Mouse (Mus musculus): ENCODE measurements at regions not wholly inside any gene's neighbourhood (a gene's known extent, or its start where the extent isn't known, plus 50 kb on each side); places are given as distances from the start of the nearest gene placed in this dataset.

DNA sequence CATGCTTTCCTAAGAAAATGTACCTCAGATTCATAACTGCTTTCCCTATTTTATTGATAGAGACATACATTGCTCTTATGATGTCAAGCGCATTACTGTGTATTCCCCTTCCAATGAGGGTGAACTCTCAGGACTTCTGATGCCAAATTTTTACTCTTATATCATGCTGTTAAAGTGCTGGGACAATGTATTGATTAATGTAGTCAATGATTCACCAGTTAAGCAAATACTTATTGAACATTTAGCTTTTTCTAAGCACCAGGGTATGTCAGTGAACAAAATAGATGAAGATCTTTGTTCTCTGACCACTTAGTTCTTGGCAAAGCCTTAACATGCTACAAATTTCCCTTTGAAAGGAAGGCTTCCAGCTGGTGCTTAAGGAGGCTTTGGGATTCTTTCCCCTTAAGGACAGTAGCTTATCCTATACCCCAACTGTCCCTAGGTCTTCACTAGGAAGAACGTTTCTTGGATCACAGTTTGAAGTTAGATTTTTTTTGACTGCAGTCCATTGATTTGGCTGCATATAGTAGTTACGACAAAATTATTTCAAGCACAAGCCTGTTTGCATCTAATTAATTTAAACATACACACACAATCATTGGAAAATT lies 203.1 kb upstream of the Ptbp2 start:
- Histone ChIP-seq H3K27ac (ENCODE audit: low read length) (no peak overlapping the region), H3K27me3 (ENCODE audit: control insufficient read depth, insufficient read depth, low read length) (no peaks in the 10 kb centered on the region), H3K4me3 (replicated peaks; ENCODE audit: low read length) (no peak overlapping the region), H3K4me2 (ENCODE audit: low read depth, low read length) (no peak overlapping the region), H3K36me3 (ENCODE audit: control insufficient read depth, insufficient read depth, low read length) (no peaks in the 10 kb centered on the region), H3K9me3 (replicated peaks; ENCODE audit: control insufficient read depth, low read length) (no peaks in the 10 kb centered on the region), H3K9ac (ENCODE audit: low read length) (no peak overlapping the region), H3K4me1 (ENCODE audit: control insufficient read depth, insufficient read depth, low read length) (no peaks in the 10 kb centered on the region)
- 52% methylated on average over 3 of the region's 3 CpGs for WGBS
- ATAC-seq (ENCODE audit: insufficient read depth, low FRiP score): no peak

DNA sequence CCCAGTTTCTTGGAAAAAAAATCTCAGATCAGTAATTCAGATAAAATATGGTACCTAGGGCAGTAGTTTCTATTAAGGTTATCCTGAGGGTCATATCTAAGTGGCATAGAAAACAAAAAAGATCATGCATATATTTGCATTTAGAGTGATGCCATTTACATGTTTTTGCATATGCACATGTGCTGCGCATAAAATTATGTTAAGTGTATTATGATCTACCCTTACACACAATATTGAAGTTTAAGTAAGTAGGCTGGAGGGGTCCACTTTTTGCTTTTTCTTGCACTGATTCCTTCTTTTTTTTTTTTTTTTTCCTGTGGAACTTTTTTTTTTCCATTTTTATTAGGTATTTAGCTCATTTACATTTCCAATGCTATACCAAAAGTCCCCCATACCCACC lies 193.1 kb upstream of the Ptbp2 start:
- no peak for ATAC-seq (ENCODE audit: insufficient read depth, low FRiP score)
- H3K36me3 ChIP-seq (ENCODE audit: control insufficient read depth, insufficient read depth, low read length): no peaks in the 10 kb centered on the region
- H3K4me2 ChIP-seq (ENCODE audit: low read depth, low read length): no peak overlapping the region
- 98% methylated on average over 1 of the region's 1 CpGs for WGBS
- no peak overlapping the region for H3K4me3 ChIP-seq (replicated peaks; ENCODE audit: low read length)
- no peak overlapping the region for H3K27ac ChIP-seq (ENCODE audit: low read length)
- no peaks in the 10 kb centered on the region for H3K9me3 ChIP-seq (replicated peaks; ENCODE audit: control insufficient read depth, low read length)
- no peaks in the 10 kb centered on the region for H3K27me3 ChIP-seq (ENCODE audit: control insufficient read depth, insufficient read depth, low read length)
- no peak overlapping the region for H3K9ac ChIP-seq (ENCODE audit: low read length)
- H3K4me1 ChIP-seq (ENCODE audit: control insufficient read depth, insufficient read depth, low read length): no peaks in the 10 kb centered on the region

DNA sequence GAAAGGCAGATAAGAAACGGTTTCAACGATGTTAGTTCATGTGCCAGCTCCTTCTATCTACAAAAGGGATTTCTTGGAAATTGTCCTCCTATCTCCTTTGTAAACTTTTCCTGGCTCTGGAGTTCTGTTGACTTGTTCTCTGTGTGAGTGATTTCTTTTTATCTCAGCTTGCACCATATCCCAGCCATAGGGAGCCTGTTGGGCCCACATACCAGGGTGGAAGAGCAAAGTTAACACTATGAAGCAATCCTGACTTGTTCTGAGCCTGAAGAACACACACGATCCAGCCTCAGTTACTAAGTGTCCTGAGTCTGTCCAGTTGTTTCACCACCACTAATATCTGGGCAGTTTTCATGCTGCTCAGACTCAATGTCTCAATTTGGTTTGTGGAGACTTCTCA lies 192.1 kb upstream of the Ptbp2 start:
- Histone ChIP-seq H3K4me1 (ENCODE audit: control insufficient read depth, insufficient read depth, low read length) (no peaks in the 10 kb centered on the region), H3K36me3 (ENCODE audit: control insufficient read depth, insufficient read depth, low read length) (no peaks in the 10 kb centered on the region), H3K4me2 (ENCODE audit: low read depth, low read length) (no peak overlapping the region), H3K9me3 (replicated peaks; ENCODE audit: control insufficient read depth, low read length) (no peaks in the 10 kb centered on the region), H3K27ac (ENCODE audit: low read length) (no peak overlapping the region), H3K27me3 (ENCODE audit: control insufficient read depth, insufficient read depth, low read length) (no peaks in the 10 kb centered on the region), H3K4me3 (replicated peaks; ENCODE audit: low read length) (no peak overlapping the region), H3K9ac (ENCODE audit: low read length) (no peak overlapping the region)
- ATAC-seq (ENCODE audit: insufficient read depth, low FRiP score): no peak
- 64% methylated on average over 3 of the region's 3 CpGs for WGBS

DNA sequence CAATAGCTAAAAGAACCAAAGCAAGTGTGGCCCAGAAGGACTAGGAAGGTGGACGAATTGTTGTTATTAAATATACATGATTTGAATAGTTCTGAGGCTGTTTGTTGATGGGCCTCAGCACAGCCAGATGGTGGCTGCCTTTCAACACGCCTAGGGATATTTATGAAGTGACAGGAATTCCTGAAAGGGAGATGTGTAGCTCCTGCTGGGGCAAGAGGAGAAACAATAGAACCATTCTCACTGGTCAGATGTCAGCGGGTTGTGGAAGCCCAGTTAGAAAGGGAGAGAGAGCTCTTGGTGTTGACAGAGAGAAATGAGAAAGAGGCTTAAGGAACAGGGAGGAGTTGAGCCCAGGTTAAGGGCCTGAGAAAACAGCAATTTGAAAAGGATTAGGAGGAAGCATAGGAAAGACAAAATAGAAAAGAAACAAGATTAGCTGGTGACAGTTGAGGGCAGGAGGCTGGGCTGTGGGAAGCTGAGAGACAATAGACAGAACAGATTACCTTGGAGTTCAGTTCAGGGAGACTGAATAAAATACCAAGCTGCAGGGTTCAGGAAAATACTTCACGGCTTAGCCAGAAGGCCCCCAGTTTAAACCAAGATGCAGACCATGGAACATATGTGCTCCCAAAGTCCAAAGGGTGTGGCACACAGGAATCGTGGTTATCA lies 174.7 kb upstream of the Ptbp2 start:
- 39% methylated on average over 5 of the region's 5 CpGs for WGBS

DNA sequence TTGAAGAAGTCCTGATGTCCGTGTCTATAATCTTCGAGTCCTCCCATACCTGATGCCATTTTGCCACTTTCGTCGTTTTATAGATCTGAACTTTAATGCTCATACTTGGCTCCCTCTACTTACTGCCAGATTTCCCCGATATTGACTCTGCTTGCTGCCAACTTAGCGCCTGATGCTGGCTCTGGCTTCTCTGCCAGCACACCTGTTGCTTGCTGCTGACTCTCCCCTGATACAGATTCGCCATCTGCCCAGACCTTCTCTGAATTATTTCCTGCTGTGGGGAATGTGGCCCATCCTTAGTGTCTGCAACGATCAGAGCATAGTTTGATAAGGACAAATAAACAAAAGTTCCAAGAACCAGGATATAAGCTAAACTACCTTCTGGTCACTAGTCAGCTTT lies 173.3 kb upstream of the Ptbp2 start:
- 70% methylated on average over 8 of the region's 8 CpGs for whole genome bisulfite sequencing
- H3K27ac ChIP-seq (ENCODE audit: low read length): no peak overlapping the region
- no peak overlapping the region for H3K4me2 ChIP-seq (ENCODE audit: low read depth, low read length)
- no peaks in the 10 kb centered on the region for H3K4me1 ChIP-seq (ENCODE audit: control insufficient read depth, insufficient read depth, low read length)
- H3K36me3 ChIP-seq (ENCODE audit: control insufficient read depth, insufficient read depth, low read length): no peaks in the 10 kb centered on the region
- H3K27me3 ChIP-seq (ENCODE audit: control insufficient read depth, insufficient read depth, low read length): no peaks in the 10 kb centered on the region
- ATAC-seq (ENCODE audit: insufficient read depth, low FRiP score): no peak
- no peak overlapping the region for H3K4me3 ChIP-seq (replicated peaks; ENCODE audit: low read length)
- H3K9me3 ChIP-seq (replicated peaks; ENCODE audit: control insufficient read depth, low read length): no peaks in the 10 kb centered on the region
- no peak overlapping the region for H3K9ac ChIP-seq (ENCODE audit: low read length)

More for the DNA sequence above, 174.7 kb upstream of the Ptbp2 start:
- no peak overlapping the region for H3K4me2 ChIP-seq (ENCODE audit: low read depth, low read length)
- H3K27me3 ChIP-seq (ENCODE audit: control insufficient read depth, insufficient read depth, low read length): no peaks in the 10 kb centered on the region
- H3K4me1 ChIP-seq (ENCODE audit: control insufficient read depth, insufficient read depth, low read length): no peaks in the 10 kb centered on the region
- H3K9me3 ChIP-seq (replicated peaks; ENCODE audit: control insufficient read depth, low read length): no peaks in the 10 kb centered on the region
- ATAC-seq (ENCODE audit: insufficient read depth, low FRiP score): no peak
- no peaks in the 10 kb centered on the region for H3K36me3 ChIP-seq (ENCODE audit: control insufficient read depth, insufficient read depth, low read length)
- H3K9ac ChIP-seq (ENCODE audit: low read length): no peak overlapping the region
- no peak overlapping the region for H3K27ac ChIP-seq (ENCODE audit: low read length)
- H3K4me3 ChIP-seq (replicated peaks; ENCODE audit: low read length): no peak overlapping the region

DNA sequence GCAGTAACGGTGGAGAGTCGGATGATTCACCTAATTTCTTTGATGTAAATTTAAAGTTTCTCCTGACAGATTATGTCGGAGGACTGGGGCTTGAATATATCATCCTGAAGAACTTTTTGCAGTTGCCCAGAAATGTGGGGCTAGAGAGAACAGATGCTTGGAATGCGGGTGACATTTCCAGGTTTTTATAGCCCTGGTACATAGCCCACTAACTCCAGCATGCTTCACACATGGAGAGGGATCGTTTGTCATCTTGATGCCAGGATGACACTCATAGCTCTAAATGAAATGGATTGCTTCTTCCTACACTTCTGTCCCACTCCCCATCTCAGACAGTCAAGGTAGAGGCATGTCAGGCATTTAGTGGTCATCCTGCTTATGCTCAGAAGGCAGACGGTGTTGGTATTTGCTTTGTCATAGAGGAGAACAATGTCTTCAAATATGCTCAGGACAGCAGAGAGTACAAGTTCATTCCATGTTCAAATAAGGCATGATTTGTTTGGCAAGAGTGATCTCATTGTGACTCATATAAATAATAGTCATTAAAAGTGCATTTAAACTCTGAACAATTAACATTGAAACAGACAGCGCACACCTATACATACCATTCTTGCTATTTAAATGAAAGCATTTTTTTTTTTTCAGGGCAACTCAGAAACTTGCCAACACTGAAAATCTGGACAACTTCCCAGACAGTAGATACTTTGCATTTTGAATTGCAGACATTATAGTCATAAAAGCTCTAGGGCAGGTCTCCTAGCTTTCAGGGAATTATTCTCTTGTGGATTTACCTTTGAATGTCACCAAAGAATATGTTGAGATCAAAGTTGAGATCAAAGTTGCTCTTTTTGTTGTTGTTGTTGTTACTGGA lies 171.7 kb upstream of the Ptbp2 start:
- H3K27ac ChIP-seq (ENCODE audit: low read length): no peak overlapping the region
- H3K9ac ChIP-seq (ENCODE audit: low read length): no peak overlapping the region
- H3K4me2 ChIP-seq (ENCODE audit: low read depth, low read length): no peak overlapping the region
- ATAC-seq (ENCODE audit: insufficient read depth, low FRiP score): no peak
- no peaks in the 10 kb centered on the region for H3K36me3 ChIP-seq (ENCODE audit: control insufficient read depth, insufficient read depth, low read length)
- WGBS: 71% methylated on average over 7 of the region's 7 CpGs
- H3K4me1 ChIP-seq (ENCODE audit: control insufficient read depth, insufficient read depth, low read length): no peaks in the 10 kb centered on the region
- H3K27me3 ChIP-seq (ENCODE audit: control insufficient read depth, insufficient read depth, low read length): no peaks in the 10 kb centered on the region
- H3K9me3 ChIP-seq (replicated peaks; ENCODE audit: control insufficient read depth, low read length): no peaks in the 10 kb centered on the region
- no peak overlapping the region for H3K4me3 ChIP-seq (replicated peaks; ENCODE audit: low read length)

DNA sequence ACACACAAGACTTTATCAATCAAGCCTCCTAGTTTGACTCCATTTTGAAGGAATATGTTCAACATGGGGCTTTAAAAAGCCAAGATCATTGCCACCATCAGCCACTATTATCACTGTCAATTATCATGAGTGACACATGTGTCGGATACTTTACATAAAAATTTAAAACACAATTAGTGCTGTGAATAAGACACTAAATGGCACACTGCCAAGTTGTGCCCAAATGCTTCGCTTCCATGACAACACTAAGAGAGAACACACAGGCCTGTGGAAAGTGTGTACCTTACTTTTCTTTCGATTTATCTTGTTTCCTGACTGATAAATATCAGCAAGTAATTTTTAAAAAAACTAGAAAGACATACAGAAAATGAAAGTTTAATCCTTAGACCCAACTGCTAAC lies 166.5 kb upstream of the Ptbp2 start:
- no peak overlapping the region for H3K9ac ChIP-seq (ENCODE audit: low read length)
- H3K27me3 ChIP-seq (ENCODE audit: control insufficient read depth, insufficient read depth, low read length): no peaks in the 10 kb centered on the region
- no peak overlapping the region for H3K4me3 ChIP-seq (replicated peaks; ENCODE audit: low read length)
- no peak for ATAC-seq (ENCODE audit: insufficient read depth, low FRiP score)
- 71% methylated on average over 3 of the region's 3 CpGs for WGBS
- no peaks in the 10 kb centered on the region for H3K4me1 ChIP-seq (ENCODE audit: control insufficient read depth, insufficient read depth, low read length)
- no peak overlapping the region for H3K4me2 ChIP-seq (ENCODE audit: low read depth, low read length)
- no peaks in the 10 kb centered on the region for H3K9me3 ChIP-seq (replicated peaks; ENCODE audit: control insufficient read depth, low read length)
- H3K27ac ChIP-seq (ENCODE audit: low read length): no peak overlapping the region
- no peaks in the 10 kb centered on the region for H3K36me3 ChIP-seq (ENCODE audit: control insufficient read depth, insufficient read depth, low read length)

DNA sequence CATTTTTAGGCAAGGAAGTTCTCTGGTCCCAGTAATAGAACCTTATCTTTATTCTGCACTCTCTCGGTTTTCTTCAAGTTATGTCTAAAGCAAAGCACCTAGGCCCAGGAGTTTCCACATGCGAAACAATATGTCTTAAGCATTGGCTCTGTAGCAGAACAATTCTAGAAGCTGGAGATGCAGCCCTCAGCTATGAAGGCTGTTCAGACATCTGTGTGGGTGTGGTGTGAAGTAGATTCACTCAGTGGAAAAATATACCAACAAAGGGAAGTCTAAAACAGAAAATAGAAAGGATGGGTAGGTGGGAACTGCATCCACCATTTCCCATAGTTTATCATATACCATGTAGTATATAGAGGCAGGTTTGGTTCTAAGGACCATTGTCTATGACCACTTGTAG lies 165.8 kb upstream of the Ptbp2 start:
- Histone ChIP-seq H3K4me1 (ENCODE audit: control insufficient read depth, insufficient read depth, low read length) (no peaks in the 10 kb centered on the region), H3K9ac (ENCODE audit: low read length) (no peak overlapping the region), H3K27ac (ENCODE audit: low read length) (no peak overlapping the region), H3K4me2 (ENCODE audit: low read depth, low read length) (no peak overlapping the region), H3K4me3 (replicated peaks; ENCODE audit: low read length) (no peak overlapping the region), H3K36me3 (ENCODE audit: control insufficient read depth, insufficient read depth, low read length) (no peaks in the 10 kb centered on the region), H3K9me3 (replicated peaks; ENCODE audit: control insufficient read depth, low read length) (no peaks in the 10 kb centered on the region), H3K27me3 (ENCODE audit: control insufficient read depth, insufficient read depth, low read length) (no peaks in the 10 kb centered on the region)
- WGBS: 87% methylated on average over 2 of the region's 2 CpGs
- ATAC-seq (ENCODE audit: insufficient read depth, low FRiP score): no peak

DNA sequence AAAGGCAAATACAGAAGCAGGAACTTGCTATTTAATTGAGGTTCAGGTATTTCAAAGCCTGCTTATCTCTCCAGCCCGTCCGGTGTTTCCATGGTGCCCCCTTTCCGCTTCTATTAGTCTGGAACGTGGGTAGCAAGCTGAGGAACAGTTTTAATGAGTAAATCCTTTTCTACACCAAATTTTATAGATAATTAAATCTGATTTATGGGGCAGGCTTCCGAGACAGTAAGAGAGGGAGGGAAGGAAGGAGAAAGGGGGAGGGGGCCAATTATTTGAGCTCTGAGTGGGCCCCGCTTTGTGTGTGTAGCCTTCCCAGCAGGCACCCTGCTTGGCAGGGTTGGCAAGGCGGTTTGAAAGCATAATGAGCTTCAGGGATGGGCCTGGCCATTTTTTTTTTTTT lies 165.4 kb upstream of the Ptbp2 start:
- Histone ChIP-seq H3K9me3 (replicated peaks; ENCODE audit: control insufficient read depth, low read length) (no peaks in the 10 kb centered on the region), H3K27ac (ENCODE audit: low read length) (no peak overlapping the region), H3K4me1 (ENCODE audit: control insufficient read depth, insufficient read depth, low read length) (no peaks in the 10 kb centered on the region), H3K4me3 (replicated peaks; ENCODE audit: low read length) (peak overlapping the region; percentile 30), H3K27me3 (ENCODE audit: control insufficient read depth, insufficient read depth, low read length) (no peaks in the 10 kb centered on the region), H3K4me2 (ENCODE audit: low read depth, low read length) (peak overlapping the region; percentile 52), H3K36me3 (ENCODE audit: control insufficient read depth, insufficient read depth, low read length) (no peaks in the 10 kb centered on the region), H3K9ac (ENCODE audit: low read length) (no peak overlapping the region)
- WGBS: 33% methylated on average over 7 of the region's 7 CpGs
- ATAC-seq (ENCODE audit: insufficient read depth, low FRiP score): no peak
